Mouse (Mus musculus): ENCODE results near the gene Adam4. TPM values are rescaled to one million over a fixed set of nuclear protein-coding genes. Genes with fewer than 3 reads are reported as not detected.

Gene Adam4
- polyA plus RNA-seq, 1 experiment from 2014 or later: 0.92 TPM

Other genes with a start within 250 kb of the Adam4 start
- gene Slc8a3, start 88.8 kb downstream of the Adam4 start, polyA plus RNA-seq (2014; fragmentation: Nextera tagmentation; extraction: Ambion mirVana): 0.20 and 0.41 TPM in 2 replicates
- gene Gm4787, start 42.5 kb downstream of the Adam4 start, polyA plus RNA-seq (2014; fragmentation: Nextera tagmentation; extraction: Ambion mirVana): 0.26 and 0.53 TPM in 2 replicates
- gene Cox16, start 63.2 kb upstream of the Adam4 start, polyA plus RNA-seq (2014; fragmentation: Nextera tagmentation; extraction: Ambion mirVana): 125 and 173 TPM in 2 replicates
- gene Gm20498, start 111.0 kb upstream of the Adam4 start, polyA plus RNA-seq (2014; fragmentation: Nextera tagmentation; extraction: Ambion mirVana): 24.4 and 31.8 TPM in 2 replicates
- gene Synj2bp, start 111.0 kb upstream of the Adam4 start, polyA plus RNA-seq (2014; fragmentation: Nextera tagmentation; extraction: Ambion mirVana): 40.8 and 41.3 TPM in 2 replicates
- 0.36 and 0.58 TPM in 2 replicates for gene Adam21, start 146.5 kb upstream of the Adam4 start, polyA plus RNA-seq (2014; fragmentation: Nextera tagmentation; extraction: Ambion mirVana)
- 72.3 and 95.9 TPM in 2 replicates for gene Med6, start 173.1 kb upstream of the Adam4 start, polyA plus RNA-seq (2014; fragmentation: Nextera tagmentation; extraction: Ambion mirVana)
- 0.55 and 1.2 TPM in 2 replicates for gene Ttc9, start 209.3 kb upstream of the Adam4 start, polyA plus RNA-seq (2014; fragmentation: Nextera tagmentation; extraction: Ambion mirVana)

Measured in kidney, embryonic 14.5 days (tissue).